ENCODE assay signal across 15 mouse cellular contexts in genomic region chr10:41760866-41761265, GRCm38 (mm10). TPM values are rescaled to one million over a fixed set of nuclear protein-coding genes. Genes with fewer than 3 reads are reported as not detected.
"Had no signal": no experiment of that assay in that cellular context is flagged by ENCODE, and none has a peak within 500 bp of the region (broad histone marks: within the 10 kb centered on the region; RNA-seq: fewer than 3 reads in every experiment).

No protein-coding gene starts in this region.

- H3K4me3 ChIP-seq: limb, embryonic 12.5 days; limb, embryonic 15.5 days; midbrain, embryonic 13.5 days had no signal

- H3K27me3 ChIP-seq: limb, embryonic 12.5 days; limb, embryonic 15.5 days; midbrain, embryonic 13.5 days had no signal

- H3K9ac ChIP-seq: limb, embryonic 12.5 days; limb, embryonic 15.5 days; liver, embryonic 14.5 days; liver, postnatal 0 days; lung, embryonic 14.5 days; midbrain, embryonic 13.5 days had no signal

- H3K36me3 ChIP-seq: limb, embryonic 12.5 days; limb, embryonic 15.5 days; midbrain, embryonic 13.5 days had no signal

- H3K9me3 ChIP-seq: limb, embryonic 12.5 days; limb, embryonic 15.5 days; midbrain, embryonic 13.5 days had no signal

- H3K27ac ChIP-seq: limb, embryonic 12.5 days; limb, embryonic 15.5 days; liver, embryonic 14.5 days; macrophage; midbrain, embryonic 13.5 days had no signal

- DNase-seq: kidney, adult 9 months; kidney, postnatal 14 days; kidney, postnatal 4 days; left cerebral cortex, postnatal 4 days; liver, postnatal 0 days; lung, embryonic 14.5 days; thymus, adult 18-20 months; thymus, postnatal 14 days had no signal

- H3K4me2 ChIP-seq: limb, embryonic 12.5 days; limb, embryonic 15.5 days; liver, embryonic 11.5 days; lung, embryonic 14.5 days; midbrain, embryonic 13.5 days had no signal

- ATAC-seq: liver, postnatal 0 days; lung, postnatal 0 days; midbrain, embryonic 13.5 days had no signal

- H3K4me1 ChIP-seq: limb, embryonic 12.5 days; midbrain, embryonic 13.5 days had no signal

RNA-seq across cellular contexts. Expression of gene Ccdc162, which starts 44.4 kb away (rescaled TPM):
- polyA plus RNA-seq: macrophage had no signal
